Mouse (Mus musculus) T-cell, adult 2 months (primary cell): Measurements from ENCODE around the gene Gm36210.

Experiments
- DNase-seq: peaks from one replicate; pipeline ENCODE4 v3.0.0; 2022; ENCODE audit warnings: low spot score

Gene Gm36210

DNA sequence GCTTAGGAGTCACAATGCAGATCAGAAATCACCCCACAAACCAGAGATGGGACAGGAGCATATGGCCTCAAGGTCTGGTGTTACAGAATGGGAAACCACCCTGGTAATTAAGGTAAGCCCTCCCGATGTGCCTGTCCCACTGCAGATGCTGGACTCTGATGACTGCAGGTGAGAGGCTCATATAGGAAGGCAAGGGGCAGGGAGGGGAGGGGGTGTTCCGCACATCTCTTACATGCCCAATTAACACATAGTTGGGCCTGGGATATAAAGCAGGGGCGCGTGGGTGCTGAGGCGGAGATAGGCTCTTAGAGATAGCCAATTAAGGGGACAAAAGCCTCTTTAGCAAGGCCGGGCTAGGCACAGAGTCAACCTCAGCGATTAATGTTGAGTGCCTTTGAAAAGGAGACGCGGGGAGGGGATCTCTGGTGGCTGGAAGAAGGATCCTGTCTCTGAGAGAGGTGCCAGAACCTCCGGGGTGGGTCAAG is at the start of gene Gm36210:
TSS of gene Gm36210 (minus strand) at position 51 of the 485 bp plus-strand sequence.
- DNase-seq = no peak

DNA sequence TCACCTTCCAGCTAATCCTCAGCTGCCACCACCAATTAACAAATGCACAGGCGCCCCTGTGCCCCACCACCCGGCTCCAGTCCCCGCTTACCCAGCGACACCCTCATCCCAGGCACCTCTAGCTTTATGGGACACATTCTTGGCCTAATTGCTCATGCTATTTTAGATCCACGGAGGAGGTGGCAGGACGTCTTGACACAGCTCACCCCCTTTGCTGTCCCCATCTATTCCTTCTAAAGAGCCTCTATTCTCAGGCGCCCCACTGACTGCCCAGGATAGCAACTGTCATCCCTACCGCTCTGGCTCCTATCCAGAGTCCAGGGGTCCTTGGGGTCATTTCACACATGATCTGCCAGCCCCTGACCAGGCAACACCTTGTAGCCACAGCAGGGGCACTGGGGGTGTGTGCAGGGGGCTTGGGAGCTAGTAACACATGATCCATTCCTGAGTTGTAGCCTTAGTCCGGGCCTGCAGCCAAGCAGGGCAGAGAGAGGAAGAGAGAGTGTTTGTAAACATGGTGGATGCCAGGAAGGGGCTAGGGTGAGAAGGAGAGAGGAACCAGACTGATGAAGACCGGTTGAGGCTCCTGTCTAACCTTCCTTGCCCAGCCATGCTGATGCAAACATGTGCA is 47.6 kb upstream of the Gm36210 start:
- DNase-seq = no peak

DNA sequence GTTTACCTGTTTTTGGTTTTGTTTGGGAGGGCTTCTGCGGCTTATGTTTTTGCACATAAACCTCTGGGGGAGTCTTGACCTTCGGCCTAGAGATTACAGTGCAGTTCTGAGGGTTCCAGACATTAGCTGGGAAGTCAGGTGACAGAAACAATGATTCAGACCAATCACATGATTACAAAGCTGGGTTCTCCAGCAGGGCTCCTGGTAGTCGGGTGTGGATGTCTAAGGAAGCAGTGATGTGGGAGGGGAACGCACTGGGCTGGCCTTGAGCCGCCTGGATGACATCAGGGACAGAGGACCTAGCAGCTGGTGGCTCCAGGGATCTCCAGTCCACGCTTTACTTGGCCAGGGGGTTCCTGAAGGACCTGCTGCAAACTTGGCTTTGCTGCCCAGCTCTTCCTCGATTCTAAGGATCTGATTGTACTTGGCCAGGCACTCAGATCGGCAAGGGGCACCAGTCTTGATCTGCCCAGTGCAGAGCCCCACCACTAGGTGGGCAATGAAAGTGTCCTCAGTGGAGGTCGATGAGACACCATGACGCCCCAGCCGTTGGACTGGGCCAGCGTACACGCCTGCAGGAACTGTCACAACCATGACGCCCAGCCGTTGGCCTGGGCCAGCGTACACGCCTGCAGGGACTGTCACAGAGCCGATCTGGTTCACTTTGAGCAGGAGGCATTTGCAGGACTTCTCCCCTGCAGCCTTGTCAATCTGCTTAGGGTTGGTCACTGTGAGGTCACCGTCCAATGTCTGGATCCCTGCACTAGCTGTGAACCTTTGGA is 44.4 kb upstream of the Gm36210 start:
- DNase-seq = no peak

DNA sequence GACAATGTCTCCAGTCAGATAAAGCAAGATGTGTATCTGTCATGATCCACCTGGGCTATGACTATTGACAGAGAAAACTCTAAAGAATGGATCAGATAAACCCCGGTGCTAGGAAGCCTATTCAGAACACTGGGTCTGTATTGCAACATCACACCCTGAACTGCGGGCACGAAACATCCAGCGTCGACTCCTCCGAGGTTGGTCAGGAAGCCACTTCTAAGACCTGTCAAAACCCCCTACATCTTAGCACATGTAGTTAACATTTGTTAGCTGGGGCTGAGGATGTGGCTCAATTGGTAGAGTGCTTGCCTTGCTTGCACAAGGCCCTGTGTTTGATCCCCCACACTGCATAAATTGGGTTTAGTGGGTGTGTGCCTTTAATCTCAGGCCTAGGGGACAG is 42.1 kb upstream of the Gm36210 start:
- DNase-seq = peak; percentile 69

DNA sequence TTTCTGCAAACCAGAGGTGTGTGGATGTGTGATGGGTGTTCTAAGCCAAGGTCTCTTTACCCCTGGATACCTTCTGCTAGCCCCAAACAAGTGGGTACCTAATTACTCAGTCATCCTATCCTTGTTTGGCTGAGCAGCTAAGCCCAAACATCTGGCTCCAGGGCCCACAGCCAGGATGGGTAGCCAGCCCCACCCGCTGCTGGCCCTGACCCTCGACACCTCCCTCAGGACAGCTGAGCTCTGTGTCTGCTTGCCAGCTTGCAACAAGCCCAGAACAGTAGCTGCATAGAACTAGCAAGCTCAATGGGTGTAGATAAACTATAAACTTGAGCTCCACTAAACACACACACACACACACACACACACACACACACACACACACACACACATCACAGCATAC is 41.5 kb upstream of the Gm36210 start:
- DNase-seq = no peak

DNA sequence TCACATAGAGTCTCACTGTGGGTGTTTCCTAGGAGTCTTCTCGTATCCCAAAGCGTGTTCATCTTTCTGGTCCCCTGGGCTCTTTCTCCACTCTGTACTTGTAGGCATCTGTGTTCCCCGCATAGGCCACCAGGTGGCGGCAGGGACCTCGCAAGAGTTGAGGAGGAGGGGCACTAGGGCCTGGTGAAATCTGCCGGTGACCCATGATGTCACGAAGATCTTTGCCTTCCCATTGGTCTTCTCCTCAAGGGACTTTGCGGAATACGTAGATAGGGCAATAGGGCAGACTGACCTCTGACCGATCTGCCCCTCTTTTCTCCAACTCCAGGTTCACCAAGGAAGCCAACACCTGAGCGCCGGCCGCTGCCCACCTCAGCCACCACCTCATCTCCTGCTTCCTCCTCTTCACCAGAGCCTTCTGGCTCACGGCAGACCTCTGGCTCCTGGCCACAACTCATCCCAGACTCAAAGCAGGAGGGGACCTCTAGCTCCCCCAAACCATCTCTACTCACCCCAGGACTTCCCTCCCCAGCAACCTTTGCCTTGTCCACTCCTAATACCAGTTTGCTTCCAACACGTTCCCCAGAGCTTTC is 37.0 kb upstream of the Gm36210 start:
- DNase-seq = peak; percentile 89

DNA sequence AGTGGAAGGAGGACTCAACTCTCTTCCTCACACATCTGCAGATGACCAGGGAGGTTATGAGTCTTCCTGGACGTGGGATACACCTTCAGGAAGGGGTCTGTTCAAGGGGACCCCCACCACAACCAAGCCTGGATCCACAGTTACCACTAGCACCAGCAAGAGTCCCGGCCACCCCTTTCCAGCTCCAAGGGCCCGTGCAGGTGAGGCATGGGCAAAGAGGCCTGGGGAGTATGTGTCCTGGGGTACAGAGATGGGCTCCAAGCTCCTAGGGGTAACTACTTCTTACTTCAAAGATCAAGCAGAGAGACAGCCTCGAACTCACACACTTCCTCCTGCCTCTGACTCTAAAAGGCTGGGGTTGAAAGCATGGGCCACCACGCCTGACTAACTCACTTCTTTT is 36.4 kb upstream of the Gm36210 start:
- no peak for DNase-seq

DNA sequence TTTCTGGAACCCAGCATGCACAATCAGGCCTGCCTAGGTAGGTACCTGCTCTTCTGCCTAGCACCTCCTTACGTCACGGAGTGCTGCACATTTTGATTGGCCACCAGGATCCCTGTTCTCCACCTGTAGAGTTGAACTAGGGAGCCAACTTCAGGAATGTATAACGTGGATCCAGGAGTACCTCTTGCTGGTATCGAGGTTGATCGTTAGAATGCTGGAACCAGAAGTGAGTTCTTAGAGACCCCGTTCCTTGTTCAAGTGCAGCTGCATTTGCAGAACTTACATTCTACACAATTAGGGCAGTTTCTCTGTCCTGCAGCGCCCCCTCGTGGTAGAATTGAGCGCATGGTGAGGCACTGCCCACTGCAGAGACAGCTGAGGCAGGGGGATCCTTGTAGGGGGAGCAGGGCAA is 33.8 kb upstream of the Gm36210 start:
- peak; percentile 80 for DNase-seq

DNA sequence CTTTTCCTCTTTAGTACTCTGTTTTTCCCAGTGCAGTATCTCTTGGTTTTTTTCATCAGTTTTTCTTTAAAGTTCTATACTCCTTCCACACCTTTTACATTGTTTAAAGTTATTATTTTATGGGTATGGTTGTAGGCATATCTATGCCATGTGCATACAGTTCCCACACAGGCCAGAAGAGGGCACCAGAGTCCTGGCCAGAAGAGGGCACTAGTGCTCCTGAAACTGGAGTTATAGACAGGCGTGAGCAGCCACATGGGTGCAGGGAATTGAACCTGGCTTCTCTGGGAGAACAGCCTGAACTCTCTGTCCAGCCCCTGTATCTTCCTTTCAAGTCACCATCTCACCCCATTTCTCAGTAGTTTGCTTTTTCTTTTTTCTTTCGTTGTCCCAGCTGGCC is 32.1 kb upstream of the Gm36210 start:
- DNase-seq = peak; percentile 72

DNA sequence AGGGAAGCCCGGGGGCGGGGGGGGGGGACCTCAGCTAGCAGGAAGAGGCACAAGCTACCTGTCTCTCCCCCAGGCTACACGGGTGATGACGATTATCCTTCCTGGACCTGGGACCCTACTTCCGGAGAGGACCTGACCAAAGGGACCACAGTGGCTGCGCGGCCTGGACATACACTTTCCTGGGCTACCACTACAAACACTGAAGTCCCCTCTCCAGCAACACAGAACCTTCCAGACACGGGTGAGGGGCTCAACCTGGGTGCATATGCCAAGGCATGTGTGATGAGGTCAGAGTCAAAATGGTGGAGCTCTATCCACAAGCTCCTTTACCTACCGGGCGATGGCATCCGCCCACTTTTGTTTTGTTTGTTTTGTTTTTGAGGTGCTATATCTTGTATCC is 31.1 kb upstream of the Gm36210 start:
- no peak for DNase-seq

DNA sequence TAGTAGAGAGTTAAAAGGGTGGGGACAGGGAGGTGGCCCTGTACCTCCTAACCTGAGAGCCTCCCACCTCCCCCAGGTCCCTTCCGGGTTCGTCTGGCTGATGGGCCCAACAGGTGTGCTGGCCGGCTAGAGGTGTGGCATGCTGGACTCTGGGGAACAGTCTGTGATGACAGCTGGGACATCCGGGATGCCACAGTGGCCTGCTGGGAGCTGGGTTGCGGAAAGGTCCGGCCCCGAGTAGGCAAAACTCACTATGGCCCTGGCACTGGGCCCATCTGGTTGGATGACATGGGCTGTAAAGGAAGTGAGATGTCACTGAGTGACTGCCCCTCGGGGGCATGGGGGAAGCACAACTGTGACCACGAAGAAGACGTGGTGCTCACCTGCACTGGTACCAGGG is 30.5 kb upstream of the Gm36210 start:
- no peak for DNase-seq

DNA sequence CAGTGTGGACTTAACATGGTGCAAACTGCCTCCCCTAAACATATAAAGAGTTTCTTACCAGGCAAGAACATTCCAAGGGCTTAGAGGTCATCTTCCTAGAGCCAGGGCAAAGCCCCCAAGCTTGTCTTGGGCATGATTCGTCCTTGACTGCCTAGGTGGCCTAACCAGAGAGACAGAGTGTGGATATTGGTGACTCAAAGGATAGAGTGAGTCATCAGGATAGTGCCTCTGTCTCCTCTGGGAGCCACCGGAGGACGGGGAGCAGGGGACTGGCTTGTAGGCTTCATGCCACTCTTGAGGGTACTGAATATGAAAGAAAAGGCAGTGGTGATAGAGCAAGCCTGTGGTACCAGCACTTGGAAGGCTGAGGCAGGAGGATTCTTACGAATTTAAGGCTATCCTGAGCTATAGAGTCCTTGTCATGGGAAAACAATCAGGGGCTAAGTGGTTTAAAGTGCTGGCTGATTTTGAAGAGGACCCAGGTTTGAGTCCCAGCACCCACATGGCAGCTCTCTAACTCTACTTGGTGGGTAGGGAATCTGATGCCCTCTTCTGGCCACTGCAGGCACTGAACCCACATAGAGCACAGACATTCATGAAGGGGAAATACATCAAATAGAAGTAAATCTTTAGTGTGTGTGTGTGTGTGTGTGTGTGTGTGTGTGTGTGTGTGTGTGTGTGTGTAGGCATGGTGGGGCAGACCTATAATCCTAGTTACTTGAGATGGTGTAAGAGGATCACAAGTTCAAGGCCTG is 28.0 kb upstream of the Gm36210 start:
- DNase-seq = no peak

DNA sequence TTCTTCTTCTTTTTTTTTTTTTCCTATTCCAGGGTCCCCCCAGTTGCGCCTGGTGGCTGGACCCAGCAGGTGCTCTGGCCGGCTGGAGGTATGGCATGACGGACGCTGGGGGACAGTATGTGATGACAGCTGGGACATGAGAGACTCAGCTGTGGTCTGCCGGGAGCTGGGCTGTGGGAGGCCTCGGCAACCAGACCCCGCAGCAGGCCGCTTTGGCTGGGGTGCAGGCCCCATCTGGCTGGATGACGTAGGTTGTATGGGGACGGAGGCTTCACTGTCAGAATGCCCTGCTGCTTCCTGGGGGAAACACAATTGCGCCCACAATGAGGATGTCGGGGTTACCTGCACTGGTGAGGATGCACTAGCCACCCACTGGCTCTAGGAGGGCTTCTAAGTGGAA is 26.8 kb upstream of the Gm36210 start:
- no peak for DNase-seq

DNA sequence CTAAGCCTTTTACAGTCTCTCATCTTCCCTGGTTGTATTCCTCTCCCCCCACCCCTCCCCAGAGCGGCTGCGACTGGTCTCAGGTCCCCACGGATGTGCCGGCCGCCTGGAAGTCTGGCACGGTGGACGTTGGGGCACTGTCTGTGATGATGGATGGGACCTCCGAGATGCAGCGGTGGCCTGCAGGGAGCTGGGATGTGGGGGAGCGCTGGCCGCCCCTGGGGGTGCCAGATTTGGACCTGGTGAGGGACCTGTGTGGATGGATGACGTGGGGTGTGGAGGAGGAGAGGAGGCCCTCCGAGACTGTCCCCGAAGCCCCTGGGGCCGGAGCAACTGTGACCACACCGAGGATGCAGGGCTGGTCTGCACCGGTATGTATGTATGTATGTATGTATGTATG is 22.0 kb upstream of the Gm36210 start:
- no peak for DNase-seq

DNA sequence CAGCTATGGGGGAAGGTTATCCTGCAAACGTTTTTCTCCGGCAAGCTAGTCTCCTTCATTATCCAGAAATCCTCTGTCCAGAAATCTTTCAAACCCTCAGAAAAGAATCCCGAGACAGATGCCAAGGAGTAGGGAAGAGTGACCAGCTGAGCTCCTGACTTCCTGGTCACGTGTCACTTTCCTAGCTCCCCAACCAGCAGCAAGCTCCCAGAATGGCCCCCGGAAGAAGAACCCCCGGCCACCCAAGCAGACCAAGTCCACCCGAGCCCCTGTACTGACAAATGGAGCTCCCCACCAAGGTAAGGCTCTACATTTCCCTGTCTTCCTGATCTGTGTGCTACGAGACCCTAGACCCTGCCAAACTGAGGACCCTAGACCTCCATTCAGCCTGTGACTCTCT is 21.4 kb upstream of the Gm36210 start:
- DNase-seq = no peak

DNA sequence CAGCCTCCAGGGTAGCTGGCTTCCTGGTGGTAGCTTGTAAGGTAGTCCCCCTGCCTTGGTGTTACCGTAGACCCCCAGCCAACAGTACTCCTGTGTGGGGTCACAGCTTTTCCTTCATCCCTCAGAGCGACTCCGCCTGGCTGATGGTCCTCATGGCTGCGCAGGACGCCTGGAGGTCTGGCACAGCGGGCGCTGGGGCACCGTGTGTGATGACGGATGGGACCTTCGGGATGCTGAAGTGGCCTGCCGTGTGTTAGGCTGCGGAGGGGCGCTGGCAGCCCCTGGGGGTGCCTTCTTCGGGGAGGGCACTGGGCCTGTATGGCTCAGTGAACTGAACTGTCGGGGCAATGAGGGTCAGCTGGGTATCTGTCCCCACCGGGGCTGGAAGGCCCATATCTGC is 20.5 kb upstream of the Gm36210 start:
- DNase-seq = no peak

DNA sequence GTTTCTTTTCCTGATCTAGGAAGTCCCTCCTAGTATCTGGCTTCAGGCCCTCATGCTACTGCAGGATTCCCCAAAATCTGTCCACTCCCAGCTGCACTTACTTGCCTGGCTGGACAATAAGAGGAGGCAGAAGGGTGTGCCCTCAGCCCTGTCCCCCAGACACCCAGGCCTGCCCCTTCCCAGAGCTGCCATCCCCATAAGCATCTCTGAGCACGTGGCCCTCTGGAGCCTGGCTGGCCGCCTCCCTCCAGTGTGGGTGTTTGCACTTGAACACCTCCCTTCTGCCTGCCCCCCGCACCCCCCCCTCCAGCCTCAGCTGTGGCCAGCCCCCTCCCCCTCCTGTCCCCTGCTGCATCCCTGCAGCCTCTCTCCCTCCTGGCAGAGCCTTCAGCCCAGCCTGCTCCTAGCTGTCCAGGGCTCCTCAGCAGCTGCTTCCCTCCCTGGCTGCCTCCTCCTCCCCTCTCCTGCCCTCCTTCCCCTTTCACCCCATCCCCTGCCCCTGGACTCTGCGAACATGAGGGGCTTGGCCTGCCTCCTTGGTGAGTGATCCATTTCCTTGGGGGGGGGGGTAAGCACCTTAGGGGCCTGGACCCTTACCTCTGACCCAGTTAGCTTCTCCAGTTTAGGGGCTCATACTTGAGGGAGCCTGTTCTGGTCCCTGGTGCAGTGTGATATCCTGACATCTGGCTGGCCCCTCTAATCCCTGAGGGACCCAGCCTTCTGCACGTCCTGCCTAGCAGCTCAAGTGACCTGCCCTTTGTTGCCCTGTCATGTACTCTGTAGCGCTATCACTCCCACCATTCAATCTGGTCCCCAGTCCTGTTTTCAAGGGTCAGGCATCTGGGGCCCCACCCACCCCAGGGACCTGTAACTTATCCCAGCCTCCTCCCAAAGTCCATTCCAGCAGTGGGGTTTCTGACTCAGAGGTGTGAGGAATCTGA is 19.4 kb upstream of the Gm36210 start, which contains the start of gene Ssc5d:
TSS of gene Ssc5d (plus strand) at position 345 of the 941 bp plus-strand sequence.
- no peak for DNase-seq

DNA sequence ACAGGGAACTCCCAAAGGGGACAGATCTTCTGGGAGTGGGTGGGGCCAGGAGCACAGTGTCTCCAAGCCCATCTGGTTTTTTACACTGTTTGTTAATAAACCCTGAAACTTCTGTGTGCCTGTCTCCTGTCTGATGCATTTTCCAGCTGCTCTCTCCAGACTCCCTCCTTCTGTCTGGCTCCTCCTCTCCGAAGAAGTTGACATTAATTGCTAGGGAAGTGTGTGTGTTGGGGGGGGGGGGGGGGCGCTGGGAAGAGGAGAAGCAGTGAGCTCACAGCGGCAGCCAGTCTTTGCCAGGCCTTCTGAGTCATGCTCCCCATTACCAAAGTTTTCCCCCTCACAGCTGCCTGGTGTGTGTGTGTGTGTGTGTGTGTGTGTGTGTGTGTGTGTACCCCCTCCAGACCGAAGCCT is 18.6 kb upstream of the Gm36210 start:
- no peak for DNase-seq

DNA sequence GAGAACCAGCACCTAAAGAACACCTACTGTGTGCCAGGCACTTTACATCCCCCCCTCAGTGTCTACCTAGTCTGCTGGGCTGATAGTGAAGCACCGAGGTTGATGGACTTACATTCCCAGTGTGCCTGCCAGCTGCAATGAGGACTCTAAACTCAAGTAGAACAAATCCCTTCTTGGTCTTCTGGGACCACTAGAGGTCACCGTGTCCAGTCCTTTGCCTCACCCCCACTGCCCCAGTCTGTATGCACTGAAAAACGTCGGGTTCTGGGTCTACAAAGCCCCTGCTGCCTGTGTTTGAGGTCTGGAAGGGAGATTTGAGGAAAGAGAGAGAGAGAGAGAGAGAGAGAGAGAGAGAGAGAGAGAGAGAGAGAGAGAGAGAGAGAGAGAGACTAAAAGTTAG is 18.2 kb upstream of the Gm36210 start:
- DNase-seq = no peak

DNA sequence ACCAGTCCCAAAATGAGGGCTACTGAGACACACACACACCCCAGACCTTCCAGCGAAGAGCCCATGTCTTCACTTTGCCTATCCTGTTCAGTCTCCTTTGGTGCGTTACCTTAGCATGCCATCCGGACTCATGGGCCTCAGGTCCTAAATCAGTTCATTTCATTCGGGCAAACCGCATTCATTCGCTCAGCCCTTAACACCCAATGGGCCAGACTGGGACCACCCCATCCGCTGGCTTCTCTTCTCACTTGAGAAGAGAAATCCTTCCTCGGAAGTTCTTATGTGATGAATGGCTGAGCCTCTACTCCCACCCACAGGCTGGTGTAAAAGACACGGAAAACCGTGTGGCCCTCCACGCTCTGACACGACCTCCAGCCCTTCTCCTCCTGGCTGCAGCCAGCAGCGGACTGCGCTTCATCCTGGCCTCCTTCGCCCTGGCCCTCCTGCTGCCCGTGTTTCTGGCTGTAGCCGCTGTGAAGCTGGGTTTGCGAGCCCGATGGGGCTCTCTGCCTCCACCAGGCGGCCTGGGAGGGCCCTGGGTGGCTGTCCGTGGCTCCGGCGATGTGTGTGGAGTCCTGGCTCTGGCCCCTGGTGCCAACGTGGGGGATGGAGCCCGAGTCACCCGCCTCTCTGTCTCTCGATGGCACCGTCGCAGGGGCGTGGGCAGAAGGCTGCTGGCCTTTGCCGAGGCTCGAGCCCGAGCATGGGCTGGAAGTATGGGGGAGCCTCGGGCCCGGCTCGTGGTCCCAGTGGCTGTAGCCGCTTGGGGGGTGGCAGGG is 17.5 kb upstream of the Gm36210 start:
- no peak for DNase-seq
